Mouse (Mus musculus): ENCODE measurements around the gene Osbpl9. TPM values are rescaled to one million over a fixed set of nuclear protein-coding genes. Genes with fewer than 3 reads are reported as not detected.

Osbpl9 gene
- polyA plus RNA-seq, 1 experiment: 133 TPM

DNA sequence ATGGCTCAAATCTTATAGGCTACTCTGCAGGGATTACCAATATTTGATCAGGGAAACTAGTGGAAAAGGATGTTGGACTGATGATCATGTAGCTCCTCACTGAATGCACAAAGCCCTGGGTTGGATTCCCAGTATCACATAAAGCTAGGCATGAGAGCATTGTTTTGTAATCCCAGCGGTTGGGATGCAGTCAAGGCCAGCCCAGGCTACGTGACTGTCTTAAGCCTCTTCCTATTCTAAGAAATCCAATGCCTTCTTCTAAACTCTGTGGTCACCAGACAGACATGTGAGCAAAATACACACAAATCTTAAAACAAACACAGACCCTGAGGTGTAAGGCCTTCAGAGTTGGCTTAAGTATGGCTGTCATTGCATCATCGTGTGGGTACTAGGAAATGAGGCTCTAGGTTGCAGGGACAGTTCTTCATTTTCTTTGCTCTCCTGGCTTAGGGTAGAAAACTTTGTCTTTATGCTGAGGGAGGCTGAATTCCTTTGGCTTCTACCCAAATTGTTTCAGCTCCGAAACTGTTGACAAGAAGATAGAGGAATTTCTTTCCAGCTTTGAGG lies 142.7 kb downstream of the Osbpl9 start:
- no peak overlapping the region for H3K27ac ChIP-seq (ENCODE audit: insufficient read depth, low read depth, low read length)
- TF ChIP-seq CTCF (IDR thresholded peaks at IDR 0.05; ENCODE audit: low read depth, low read length): no peak
- TF ChIP-seq POLR2A (IDR thresholded peaks at IDR 0.05; ENCODE audit: borderline replicate concordance, low read depth, low read length): no peak
- no peak overlapping the region for H3K4me3 ChIP-seq (ENCODE audit: insufficient read depth, low read length)
- H3K4me1 ChIP-seq (ENCODE audit: control insufficient read depth, insufficient read depth, low read length): peaks cover 17% of the 10 kb centered on the region

DNA sequence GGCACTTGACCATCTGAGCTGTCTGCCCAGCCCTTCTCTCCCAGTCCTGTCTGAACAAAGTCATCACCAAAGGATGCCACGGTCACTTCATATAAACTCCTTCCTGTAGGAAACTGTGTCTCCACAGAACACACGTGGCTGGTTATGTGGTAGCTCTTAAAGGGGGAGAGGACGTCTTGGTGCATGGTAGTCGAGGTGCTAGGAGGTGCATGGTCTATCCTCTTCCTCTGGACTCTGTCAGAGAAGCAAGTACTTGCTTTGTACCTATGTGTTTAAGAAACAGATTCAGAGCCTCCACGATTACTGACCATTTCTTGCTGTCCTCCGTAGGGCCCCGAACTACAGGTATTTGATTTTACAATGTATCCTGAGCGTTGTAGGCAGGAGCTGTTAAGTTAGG lies 144.4 kb downstream of the Osbpl9 start:
- H3K4me3 ChIP-seq (ENCODE audit: insufficient read depth, low read length): no peak overlapping the region
- H3K4me1 ChIP-seq (ENCODE audit: control insufficient read depth, insufficient read depth, low read length): peaks cover 17% of the 10 kb centered on the region
- no peak for TF ChIP-seq POLR2A (IDR thresholded peaks at IDR 0.05; ENCODE audit: borderline replicate concordance, low read depth, low read length)
- no peak for TF ChIP-seq CTCF (IDR thresholded peaks at IDR 0.05; ENCODE audit: low read depth, low read length)
- no peak overlapping the region for H3K27ac ChIP-seq (ENCODE audit: insufficient read depth, low read depth, low read length)

DNA sequence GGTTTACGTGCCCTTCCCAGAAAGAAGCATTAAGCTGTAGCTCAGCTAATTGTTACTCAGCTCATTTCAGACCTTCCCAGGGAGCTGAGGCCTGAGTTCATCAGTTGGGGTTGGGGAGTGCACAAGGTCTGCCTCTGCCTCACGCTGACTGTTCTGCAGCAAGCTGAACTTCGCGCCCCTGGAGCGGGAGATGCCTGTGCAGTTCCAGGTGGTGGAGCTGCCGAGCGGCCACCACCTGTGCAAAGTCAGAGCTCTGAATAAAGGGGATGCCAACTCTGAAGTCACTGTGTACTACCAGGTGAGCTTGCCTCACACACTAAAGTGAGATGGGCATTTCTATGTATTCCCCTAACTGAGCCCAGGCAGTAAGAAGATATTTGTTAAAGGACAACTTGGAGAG lies 145.7 kb downstream of the Osbpl9 start:
- H3K4me3 ChIP-seq (ENCODE audit: insufficient read depth, low read length): no peak overlapping the region
- peaks cover 10% of the 10 kb centered on the region for H3K4me1 ChIP-seq (ENCODE audit: control insufficient read depth, insufficient read depth, low read length)
- no peak for TF ChIP-seq CTCF (IDR thresholded peaks at IDR 0.05; ENCODE audit: low read depth, low read length)
- TF ChIP-seq POLR2A (IDR thresholded peaks at IDR 0.05; ENCODE audit: borderline replicate concordance, low read depth, low read length): no peak
- no peak overlapping the region for H3K27ac ChIP-seq (ENCODE audit: insufficient read depth, low read depth, low read length)

DNA sequence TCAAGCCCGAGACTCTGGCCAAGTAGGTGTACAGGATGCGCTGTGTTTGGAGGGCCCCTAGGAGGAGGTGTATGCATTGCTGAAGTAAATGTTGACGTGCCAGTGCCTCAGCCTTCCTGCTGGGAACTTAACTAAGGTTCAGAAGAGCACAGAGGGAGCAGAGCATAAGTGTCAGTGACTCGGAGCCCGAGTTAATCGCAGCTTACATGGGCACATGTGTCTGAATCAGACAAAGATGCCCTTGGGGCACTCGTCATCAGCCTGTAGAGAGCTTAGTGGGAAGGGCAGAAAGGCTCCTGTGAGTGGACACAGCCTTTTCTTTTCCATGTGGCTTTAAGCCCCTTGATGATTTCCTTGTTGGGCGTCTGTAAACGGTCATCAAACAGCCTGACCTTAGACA lies 148.1 kb downstream of the Osbpl9 start:
- TF ChIP-seq CTCF (IDR thresholded peaks at IDR 0.05; ENCODE audit: low read depth, low read length): no peak
- no peak for TF ChIP-seq POLR2A (IDR thresholded peaks at IDR 0.05; ENCODE audit: borderline replicate concordance, low read depth, low read length)
- no peak overlapping the region for H3K27ac ChIP-seq (ENCODE audit: insufficient read depth, low read depth, low read length)
- peaks cover under 1% of the 10 kb centered on the region; the same call in 1 of the 2 replicates for H3K4me1 ChIP-seq (ENCODE audit: control insufficient read depth, insufficient read depth, low read length)
- no peak overlapping the region for H3K4me3 ChIP-seq (ENCODE audit: insufficient read depth, low read length)

DNA sequence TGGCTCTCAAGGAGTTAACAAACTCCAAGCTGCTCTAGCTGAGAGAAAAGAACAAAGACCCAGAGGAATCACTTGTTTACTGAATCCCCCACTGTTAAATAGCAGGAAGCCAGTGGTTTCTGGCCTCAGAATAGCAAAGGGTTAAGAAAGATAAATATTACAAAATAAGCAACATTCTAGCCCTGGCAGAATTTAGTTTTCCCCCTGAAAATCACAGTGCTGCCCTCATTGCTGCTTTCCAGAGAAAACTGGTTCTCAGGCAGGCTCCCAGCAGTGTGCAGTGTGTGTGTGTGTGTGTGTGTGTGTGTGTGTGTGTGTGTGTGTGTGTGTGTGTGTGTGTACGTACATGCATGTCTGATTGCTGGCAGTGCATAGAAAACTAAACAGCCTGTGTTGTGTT lies 149.8 kb downstream of the Osbpl9 start:
- Histone ChIP-seq H3K4me3 (ENCODE audit: insufficient read depth, low read length) (no peak overlapping the region), H3K27ac (ENCODE audit: insufficient read depth, low read depth, low read length) (no peak overlapping the region), H3K4me1 (ENCODE audit: control insufficient read depth, insufficient read depth, low read length) (no peaks in the 10 kb centered on the region)
- TF ChIP-seq CTCF (IDR thresholded peaks at IDR 0.05; ENCODE audit: low read depth, low read length) (no peak), POLR2A (IDR thresholded peaks at IDR 0.05; ENCODE audit: borderline replicate concordance, low read depth, low read length) (no peak)

DNA sequence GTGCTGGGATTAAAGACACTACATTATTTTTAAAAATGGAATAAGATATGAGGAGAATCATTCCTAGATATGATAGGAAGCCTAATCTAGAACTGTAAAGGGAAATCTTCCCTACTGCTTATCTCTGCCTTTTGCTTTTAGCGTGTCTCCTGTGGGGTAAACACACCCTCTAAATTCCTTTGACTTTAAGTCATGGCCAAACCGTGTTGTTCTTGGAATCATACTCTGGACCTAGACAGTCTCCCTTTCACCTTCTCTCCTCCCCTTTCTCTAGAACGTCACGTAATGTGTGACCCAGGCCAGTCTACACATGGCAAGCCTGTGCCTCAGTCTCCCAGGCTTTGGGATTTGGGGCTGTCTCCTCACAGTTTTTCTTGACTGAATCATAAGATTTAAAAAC lies 153.8 kb downstream of the Osbpl9 start:
- Histone ChIP-seq H3K27ac (ENCODE audit: insufficient read depth, low read depth, low read length) (no peak overlapping the region), H3K4me3 (ENCODE audit: insufficient read depth, low read length) (no peak overlapping the region), H3K4me1 (ENCODE audit: control insufficient read depth, insufficient read depth, low read length) (peaks cover 3% of the 10 kb centered on the region; the same call in 1 of the 2 replicates)
- TF ChIP-seq CTCF (IDR thresholded peaks at IDR 0.05; ENCODE audit: low read depth, low read length) (no peak), POLR2A (IDR thresholded peaks at IDR 0.05; ENCODE audit: borderline replicate concordance, low read depth, low read length) (no peak)

DNA sequence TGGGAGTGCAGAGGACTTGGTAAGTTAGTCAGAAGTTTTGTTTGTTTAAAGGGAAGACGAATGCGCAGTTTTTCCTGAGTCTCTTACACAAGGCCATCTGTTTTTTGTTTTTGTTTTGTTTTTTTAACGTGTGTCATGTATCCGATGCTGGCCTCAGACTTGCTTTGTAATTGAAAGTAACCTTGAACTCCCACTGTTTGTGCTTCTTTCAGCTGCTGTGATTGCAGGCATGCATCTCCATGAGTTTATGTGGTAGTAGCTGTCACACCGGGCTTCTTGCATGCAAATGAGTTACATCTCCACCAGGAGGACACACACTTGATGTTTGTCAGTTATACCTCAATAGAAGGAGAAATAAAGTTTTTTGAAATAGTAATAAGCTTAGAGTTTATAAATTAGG lies 158.3 kb downstream of the Osbpl9 start:
- no peak for TF ChIP-seq POLR2A (IDR thresholded peaks at IDR 0.05; ENCODE audit: borderline replicate concordance, low read depth, low read length)
- no peak for TF ChIP-seq CTCF (IDR thresholded peaks at IDR 0.05; ENCODE audit: low read depth, low read length)

DNA sequence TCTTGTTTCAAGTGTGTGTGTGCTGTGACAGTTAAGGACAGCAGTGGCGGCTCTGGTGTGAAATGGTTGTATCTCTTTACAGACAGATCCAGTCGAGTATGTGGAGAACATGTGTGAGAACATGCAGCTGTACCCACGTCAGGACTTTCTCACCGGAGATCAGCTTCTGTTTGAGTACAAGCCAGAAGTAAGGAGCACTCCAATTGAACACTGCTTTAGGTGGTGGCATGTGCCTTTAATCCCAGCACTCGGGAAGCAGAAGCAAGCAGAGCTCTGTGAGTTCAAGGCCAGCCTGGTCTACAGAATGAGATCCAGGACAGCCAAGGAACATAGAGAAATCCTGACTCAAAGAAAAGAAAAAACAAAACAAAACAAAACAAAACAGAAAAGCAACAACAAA lies 158.8 kb downstream of the Osbpl9 start:
- H3K4me1 ChIP-seq (ENCODE audit: control insufficient read depth, insufficient read depth, low read length): peaks cover 3% of the 10 kb centered on the region; the same call in 1 of the 2 replicates
- no peak for TF ChIP-seq CTCF (IDR thresholded peaks at IDR 0.05; ENCODE audit: low read depth, low read length)
- no peak for TF ChIP-seq POLR2A (IDR thresholded peaks at IDR 0.05; ENCODE audit: borderline replicate concordance, low read depth, low read length)
- H3K4me3 ChIP-seq (ENCODE audit: insufficient read depth, low read length): no peak overlapping the region
- no peak overlapping the region for H3K27ac ChIP-seq (ENCODE audit: insufficient read depth, low read depth, low read length)

More for the DNA sequence above, 158.3 kb downstream of the Osbpl9 start:
- peaks cover 3% of the 10 kb centered on the region; the same call in 1 of the 2 replicates for H3K4me1 ChIP-seq (ENCODE audit: control insufficient read depth, insufficient read depth, low read length)
- no peak overlapping the region for H3K4me3 ChIP-seq (ENCODE audit: insufficient read depth, low read length)
- no peak overlapping the region for H3K27ac ChIP-seq (ENCODE audit: insufficient read depth, low read depth, low read length)

DNA sequence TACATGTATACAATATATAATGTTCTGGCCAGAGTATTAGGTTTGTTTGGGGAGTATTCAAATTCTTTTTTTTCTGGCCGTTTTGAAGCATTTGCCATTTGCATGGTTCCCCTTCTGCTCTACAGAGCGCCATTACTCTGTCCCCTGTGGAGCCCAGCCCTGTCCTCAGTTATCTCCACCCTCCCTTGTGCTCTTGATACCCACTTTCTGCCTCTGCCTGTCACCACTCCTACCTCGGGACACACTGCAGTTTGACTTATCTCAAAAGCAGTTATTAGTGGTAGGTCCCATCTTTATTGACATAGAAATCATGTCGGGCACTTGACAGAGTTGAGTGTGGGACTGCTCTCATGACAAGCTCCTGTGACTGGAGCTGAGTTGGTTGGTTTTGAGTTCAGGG lies 159.3 kb downstream of the Osbpl9 start:
- H3K4me1 ChIP-seq (ENCODE audit: control insufficient read depth, insufficient read depth, low read length): peaks cover 3% of the 10 kb centered on the region; the same call in 1 of the 2 replicates
- H3K4me3 ChIP-seq (ENCODE audit: insufficient read depth, low read length): no peak overlapping the region
- no peak overlapping the region for H3K27ac ChIP-seq (ENCODE audit: insufficient read depth, low read depth, low read length)
- TF ChIP-seq POLR2A (IDR thresholded peaks at IDR 0.05; ENCODE audit: borderline replicate concordance, low read depth, low read length) (no peak), CTCF (IDR thresholded peaks at IDR 0.05; ENCODE audit: low read depth, low read length) (no peak)

DNA sequence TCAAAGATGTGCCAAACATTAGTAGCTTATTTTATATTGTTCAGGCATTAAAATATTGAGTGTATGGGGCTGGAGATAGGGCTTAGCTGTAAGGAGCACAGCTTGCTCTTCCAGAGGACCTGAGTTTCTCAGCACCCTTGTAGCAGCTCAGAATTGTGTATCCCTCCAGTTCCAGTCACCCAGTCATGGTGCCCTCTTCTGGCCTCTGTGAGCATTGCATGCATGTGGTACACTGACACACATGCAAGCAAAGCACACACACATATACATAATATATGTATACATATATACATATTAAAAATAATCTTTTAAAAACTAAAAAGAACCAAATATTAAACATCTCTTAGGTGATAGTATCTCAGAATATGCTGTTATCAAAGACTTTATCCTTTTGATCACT lies 165.7 kb downstream of the Osbpl9 start:
- no peak for TF ChIP-seq POLR2A (IDR thresholded peaks at IDR 0.05; ENCODE audit: borderline replicate concordance, low read depth, low read length)
- peak; percentile 43; the same call in 1 of the 2 replicates for TF ChIP-seq CTCF (IDR thresholded peaks at IDR 0.05; ENCODE audit: low read depth, low read length)
- no peak overlapping the region for H3K27ac ChIP-seq (ENCODE audit: insufficient read depth, low read depth, low read length)
- no peak overlapping the region for H3K4me3 ChIP-seq (ENCODE audit: insufficient read depth, low read length)
- H3K4me1 ChIP-seq (ENCODE audit: control insufficient read depth, insufficient read depth, low read length): no peaks in the 10 kb centered on the region

Measured in bone marrow macrophage, adult 2 months (primary cell).